ENCODE assay signal across 9 mouse cellular contexts in genomic region chr3:93130460-93130859, GRCm38 (mm10). TPM values are rescaled to one million over a fixed set of nuclear protein-coding genes. Genes with fewer than 3 reads are reported as not detected.
DNase-seq lines count a peak whose midpoint lies in the region; ATAC-seq and TF ChIP-seq lines count a peak whose summit lies in the region.
"Had no signal": no experiment of that assay in that cellular context is flagged by ENCODE, and none has a peak within 500 bp of the region (broad histone marks: within the 10 kb centered on the region; RNA-seq: fewer than 3 reads in every experiment).

No protein-coding gene starts in this region.

- H3K4me1 ChIP-seq in heart, adult 2 months (ENCODE audit: control insufficient read depth, insufficient read depth, low read length), result no peaks in the 10 kb centered on the region
- H3K4me1 ChIP-seq in heart, embryonic 11.5 days (ENCODE audit: control insufficient read depth, insufficient read depth, low read length), result no peaks in the 10 kb centered on the region
- H3K4me1 ChIP-seq in embryonic facial prominence, embryonic 13.5 days, result no peaks in the 10 kb centered on the region
- H3K4me1 ChIP-seq in hindbrain, embryonic 15.5 days (replicated peaks), result no peaks in the 10 kb centered on the region
- H3K4me1 ChIP-seq in midbrain, embryonic 12.5 days, result no peaks in the 10 kb centered on the region

- no peak overlapping the region for H3K9ac ChIP-seq in heart, adult 2 months (ENCODE audit: low read depth, low read length)
- no peak overlapping the region for H3K9ac ChIP-seq in heart, embryonic 11.5 days (ENCODE audit: low read depth, low read length)
- 0 out of 2 replicates have a peak overlapping the region, but pooled peaks have one; percentile 2 for H3K9ac ChIP-seq in embryonic facial prominence, embryonic 13.5 days
- no peak overlapping the region for H3K9ac ChIP-seq in hindbrain, embryonic 15.5 days
- no peak overlapping the region; the same call in 1 of the 2 replicates for H3K9ac ChIP-seq in midbrain, embryonic 12.5 days (replicated peaks)

- TF ChIP-seq POLR2A in heart, adult 2 months (IDR thresholded peaks at IDR 0.05; ENCODE audit: insufficient read depth, low read depth, low read length), result no peak

- H3K27me3 ChIP-seq in heart, adult 2 months (ENCODE audit: control insufficient read depth, insufficient read depth, low read length), result no peaks in the 10 kb centered on the region
- H3K27me3 ChIP-seq in heart, embryonic 11.5 days (ENCODE audit: control insufficient read depth, insufficient read depth, low read length), result no peaks in the 10 kb centered on the region
- H3K27me3 ChIP-seq in embryonic facial prominence, embryonic 13.5 days, result no peaks in the 10 kb centered on the region
- no peaks in the 10 kb centered on the region for H3K27me3 ChIP-seq in hindbrain, embryonic 15.5 days
- H3K27me3 ChIP-seq in midbrain, embryonic 12.5 days, result no peaks in the 10 kb centered on the region
- H3K27me3 ChIP-seq in splenic B cell, adult 2 months (ENCODE audit: control insufficient read depth, insufficient read depth, low read length, poor library complexity, severe bottlenecking), result no peaks in the 10 kb centered on the region

- peak; percentile 20 to 21 for DNase-seq in heart, adult 2 months
- DNase-seq in adrenal gland, postnatal 14 days, result peak; percentile 53
- peak; percentile 35 for DNase-seq in left cerebral cortex, adult 11 months (ENCODE audit: low spot score)
- peak; percentile 4 for DNase-seq in splenic B cell, adult 2 months (ENCODE audit: low read depth, low spot score)

- H3K27ac ChIP-seq in heart, adult 2 months, result no peak overlapping the region
- no peak overlapping the region for H3K27ac ChIP-seq in heart, embryonic 11.5 days (ENCODE audit: low read depth, low read length)
- H3K27ac ChIP-seq in embryonic facial prominence, embryonic 13.5 days, result no peak overlapping the region
- no peak overlapping the region for H3K27ac ChIP-seq in hindbrain, embryonic 15.5 days (replicated peaks)
- no peak overlapping the region for H3K27ac ChIP-seq in midbrain, embryonic 12.5 days (replicated peaks)

- intact Hi-C loops in heart, adult 2 months (cut with DNase I), result loop anchor here (2.0 kb wide), 2 partner anchors 276 to 364 kb away; no protein-coding TSS in a partner anchor

- H3K79me2 ChIP-seq in heart, adult 2 months (replicated peaks; ENCODE audit: control insufficient read depth, insufficient read depth, low read length), result no peaks in the 10 kb centered on the region

- TF ChIP-seq CTCF in heart, adult 2 months (IDR thresholded peaks at IDR 0.05), result peak; percentile 81

- WGBS in heart, adult 2 months, result 9% methylated on average over 3 of the region's 3 CpGs
- 11% methylated on average over 3 of the region's 3 CpGs for WGBS in heart, embryonic 11.5 days (ENCODE audit: insufficient replicate concordance)
- WGBS in embryonic facial prominence, embryonic 13.5 days, result 13% methylated on average over 3 of the region's 3 CpGs
- 5% methylated on average over 3 of the region's 3 CpGs for WGBS in hindbrain, embryonic 15.5 days
- 11% methylated on average over 3 of the region's 3 CpGs for WGBS in midbrain, embryonic 12.5 days

- H3K9me3 ChIP-seq in heart, embryonic 11.5 days (replicated peaks; ENCODE audit: control insufficient read depth, low read length), result no peaks in the 10 kb centered on the region
- no peaks in the 10 kb centered on the region for H3K9me3 ChIP-seq in embryonic facial prominence, embryonic 13.5 days
- H3K9me3 ChIP-seq in hindbrain, embryonic 15.5 days, result no peaks in the 10 kb centered on the region
- H3K9me3 ChIP-seq in midbrain, embryonic 12.5 days, result no peaks in the 10 kb centered on the region

- H3K36me3 ChIP-seq in heart, adult 2 months (ENCODE audit: control insufficient read depth, insufficient read depth, low read length), result no peaks in the 10 kb centered on the region
- H3K36me3 ChIP-seq in heart, embryonic 11.5 days (ENCODE audit: control insufficient read depth, insufficient read depth, low read length), result no peaks in the 10 kb centered on the region
- H3K36me3 ChIP-seq in embryonic facial prominence, embryonic 13.5 days, result no peaks in the 10 kb centered on the region
- no peaks in the 10 kb centered on the region for H3K36me3 ChIP-seq in hindbrain, embryonic 15.5 days
- H3K36me3 ChIP-seq in midbrain, embryonic 12.5 days, result no peaks in the 10 kb centered on the region
- H3K36me3 ChIP-seq in splenic B cell, adult 2 months (ENCODE audit: control insufficient read depth, insufficient read depth, low read length, poor library complexity, severe bottlenecking), result no peaks in the 10 kb centered on the region

- no peak overlapping the region for H3K4me2 ChIP-seq in heart, embryonic 11.5 days
- no peak overlapping the region for H3K4me2 ChIP-seq in embryonic facial prominence, embryonic 13.5 days
- H3K4me2 ChIP-seq in hindbrain, embryonic 15.5 days, result no peak overlapping the region
- no peak overlapping the region for H3K4me2 ChIP-seq in midbrain, embryonic 12.5 days (replicated peaks)

- no peak overlapping the region for H3K4me3 ChIP-seq in heart, adult 2 months
- no peak overlapping the region for H3K4me3 ChIP-seq in heart, embryonic 11.5 days (ENCODE audit: low read depth, low read length)
- no peak overlapping the region for H3K4me3 ChIP-seq in embryonic facial prominence, embryonic 13.5 days
- no peak overlapping the region for H3K4me3 ChIP-seq in hindbrain, embryonic 15.5 days
- no peak overlapping the region for H3K4me3 ChIP-seq in midbrain, embryonic 12.5 days

- ATAC-seq in heart, embryonic 11.5 days (replicated peaks; ENCODE audit: insufficient number of reproducible peaks, low FRiP score, low TSS enrichment), result no peak
- no peak for ATAC-seq in embryonic facial prominence, embryonic 13.5 days (ENCODE audit: insufficient number of reproducible peaks, insufficient read depth, low FRiP score, low TSS enrichment, low read depth)
- peak; percentile 77 for ATAC-seq in hindbrain, embryonic 15.5 days (ENCODE audit: low FRiP score, low read depth)
- peak; percentile 70 for ATAC-seq in midbrain, embryonic 12.5 days (ENCODE audit: low FRiP score, low read depth)

- no peak for TF ChIP-seq EP300 in heart, adult 2 months (IDR thresholded peaks at IDR 0.05; ENCODE audit: insufficient read depth, low read depth, low read length)

RNA-seq across cellular contexts. Expression of gene Crnn, which starts 14.1 kb away (rescaled TPM):
- total RNA-seq in heart, adult 2 months (2021), result not detected
- not detected in 2 replicates for polyA plus RNA-seq in heart, adult 2 months (2012; rRNA removed)
- not detected in 2 replicates for polyA plus RNA-seq in heart, embryonic 11.5 days (2014; fragmentation: Nextera tagmentation; extraction: Ambion mirVana)
- total RNA-seq in adrenal gland, postnatal 14 days (2021), result not detected in 2 replicates
- 0.65 and 0.76 TPM in 2 replicates for polyA plus RNA-seq in embryonic facial prominence, embryonic 13.5 days (2015; fragmentation: Nextera tagmentation; extraction: Ambion mirVana)
- polyA plus RNA-seq in hindbrain, embryonic 15.5 days (2015; fragmentation: Nextera tagmentation; extraction: Ambion mirVana), result not detected in 2 replicates
- not detected in 2 replicates for polyA plus RNA-seq in midbrain, embryonic 12.5 days (2016; fragmentation: Nextera tagmentation; extraction: Ambion mirVana)
- polyA plus RNA-seq: lung, embryonic 16.5 days had no signal

Comparison
In these comparisons a context has a peak if more than half of its experiments do, and no peak if none do; other contexts are left out.
1. ATAC-seq: peak in hindbrain, embryonic 15.5 days (single experiment) and midbrain, embryonic 12.5 days (single experiment); none in heart, embryonic 11.5 days (single experiment) and embryonic facial prominence, embryonic 13.5 days (single experiment).
2. Peak in every context shown above with its lines, with median percentiles within 50 percentile points of each other: DNase-seq.